Mouse (Mus musculus): ENCODE results near the gene Npl. TPM values are rescaled to one million over a fixed set of nuclear protein-coding genes. Genes with fewer than 3 reads are reported as not detected.

Gene Npl
- polyA plus RNA-seq, 2 experiments = 3.1 to 8.4 TPM

DNA sequence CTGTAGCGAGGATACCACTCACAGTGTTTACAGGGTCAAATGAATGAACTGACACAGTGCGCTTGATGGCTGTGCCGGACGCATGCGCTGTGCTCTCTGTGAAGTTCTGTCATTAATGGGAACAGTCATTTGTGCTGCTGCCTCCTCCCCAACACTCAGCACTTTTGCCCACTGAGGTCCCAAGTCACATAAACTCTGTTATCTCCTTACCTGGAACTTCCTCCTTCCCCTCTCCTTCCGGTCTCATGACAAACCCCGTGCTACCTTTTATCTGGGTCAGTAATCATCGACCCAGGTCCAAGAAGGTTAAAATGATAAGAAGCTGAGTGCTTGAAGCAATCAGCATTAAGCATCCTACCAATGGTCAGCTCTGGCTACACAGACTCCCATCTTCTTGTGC is 2.3 kb downstream of the Npl start:
- TF ChIP-seq CTCF (IDR thresholded peaks at IDR 0.05; ENCODE audit: low read depth) (no peak), EP300 (IDR thresholded peaks at IDR 0.05; ENCODE audit: low read depth) (no peak)
- no peak for ATAC-seq (ENCODE audit: insufficient read depth)
- H3K36me3 ChIP-seq (replicated peaks; ENCODE audit: control insufficient read depth, insufficient read depth, low read depth) = no peaks in the 10 kb centered on the region
- no peak for DNase-seq (ENCODE audit: low read depth in 3 of 3, low spot score in 3 of 3)
- H3K27me3 ChIP-seq (ENCODE audit: control insufficient read depth, insufficient read depth, low read length) = peaks cover 3% of the 10 kb centered on the region
- H3K4me1 ChIP-seq (replicated peaks; ENCODE audit: control insufficient read depth in 2 of 2, insufficient read depth in 2 of 2, low read length in 1 of 2) = peaks cover 0 to 14% of the 10 kb centered on the region in 2 experiments; a peak in 2 of 4 replicates
- 40% methylated on average over 8 of the region's 8 CpGs for WGBS (ENCODE audit: insufficient replicate concordance)
- no peak overlapping the region for H3K4me3 ChIP-seq (ENCODE audit: insufficient read depth in 1 of 2, low read depth in 2 of 2, low read length in 2 of 2)
- no peak overlapping the region for H3K4me2 ChIP-seq (ENCODE audit: low read depth)
- no peaks in the 10 kb centered on the region for H3K9me3 ChIP-seq (ENCODE audit: control insufficient read depth, low read length)
- no peak overlapping the region for H3K9ac ChIP-seq (replicated peaks)
- no peak overlapping the region for H3K27ac ChIP-seq

DNA sequence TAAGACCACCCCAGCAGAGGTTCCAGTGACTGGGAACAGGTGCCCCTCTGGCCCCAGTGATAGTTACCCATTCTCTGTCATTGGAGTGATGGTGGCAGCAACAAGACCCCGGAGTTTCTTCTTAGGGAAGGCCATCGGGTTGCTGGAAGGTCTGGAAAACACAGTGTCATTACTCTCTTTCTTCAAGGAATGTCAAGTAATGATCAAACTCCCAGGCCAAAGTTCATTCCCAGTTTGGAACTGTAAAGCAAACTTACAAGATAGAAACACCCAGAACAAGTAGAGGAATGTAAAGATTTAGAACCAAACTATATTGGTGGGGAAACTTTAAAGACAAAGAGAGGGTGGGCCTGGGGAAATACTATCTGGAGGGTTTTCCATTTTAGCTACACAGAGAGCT is 4.6 kb downstream of the Npl start:
- TF ChIP-seq CTCF (IDR thresholded peaks at IDR 0.05; ENCODE audit: low read depth) (no peak), EP300 (IDR thresholded peaks at IDR 0.05; ENCODE audit: low read depth) (no peak)
- Histone ChIP-seq H3K4me3 (ENCODE audit: insufficient read depth in 1 of 2, low read depth in 2 of 2, low read length in 2 of 2) (no peak overlapping the region), H3K4me2 (ENCODE audit: low read depth) (no peak overlapping the region), H3K9me3 (ENCODE audit: control insufficient read depth, low read length) (no peaks in the 10 kb centered on the region), H3K36me3 (replicated peaks; ENCODE audit: control insufficient read depth, insufficient read depth, low read depth) (no peaks in the 10 kb centered on the region), H3K4me1 (replicated peaks; ENCODE audit: control insufficient read depth in 2 of 2, insufficient read depth in 2 of 2, low read length in 1 of 2) (peaks cover 0 to 16% of the 10 kb centered on the region in 2 experiments; a peak in 2 of 4 replicates), H3K27ac (no peak overlapping the region), H3K9ac (replicated peaks) (no peak overlapping the region), H3K27me3 (ENCODE audit: control insufficient read depth, insufficient read depth, low read length) (peaks cover 3% of the 10 kb centered on the region)
- no peak for ATAC-seq (ENCODE audit: insufficient read depth)
- DNase-seq (ENCODE audit: low read depth in 3 of 3, low spot score in 3 of 3) = no peak
- WGBS (ENCODE audit: insufficient replicate concordance) = 72% methylated on average over 2 of the region's 2 CpGs

DNA sequence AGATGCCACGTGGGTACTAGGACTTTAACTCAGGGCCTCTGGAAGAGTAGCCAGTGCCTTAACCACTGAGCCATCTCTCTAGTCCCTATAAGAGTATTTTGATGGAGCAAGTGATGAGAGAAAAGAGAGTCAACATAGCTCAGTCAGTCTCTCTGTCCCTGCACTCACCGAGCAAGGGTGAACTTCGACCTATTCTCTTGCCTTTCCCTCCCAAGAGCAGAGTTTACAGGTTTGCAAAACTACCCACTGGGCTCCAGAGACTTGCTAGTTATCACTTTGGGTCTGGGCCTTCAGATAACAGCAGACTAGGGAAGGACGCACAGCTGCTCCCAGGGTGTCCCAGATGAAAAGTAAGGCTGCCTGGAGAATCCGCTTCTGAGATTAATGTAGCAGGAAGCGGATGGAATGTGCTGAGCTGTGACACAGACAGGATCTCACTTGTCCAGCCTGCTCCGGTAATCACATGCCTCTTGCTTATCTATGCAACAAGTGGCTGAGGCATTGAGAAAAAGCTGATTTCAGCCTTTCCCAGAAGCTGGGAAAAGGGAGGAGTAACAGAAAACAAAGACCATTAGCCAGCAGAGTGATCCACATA is 7.0 kb downstream of the Npl start:
- H3K27me3 ChIP-seq (ENCODE audit: control insufficient read depth, insufficient read depth, low read length) = no peaks in the 10 kb centered on the region
- TF ChIP-seq CTCF (IDR thresholded peaks at IDR 0.05; ENCODE audit: low read depth) (no peak), EP300 (IDR thresholded peaks at IDR 0.05; ENCODE audit: low read depth) (no peak)
- no peak overlapping the region for H3K4me3 ChIP-seq (ENCODE audit: insufficient read depth in 1 of 2, low read depth in 2 of 2, low read length in 2 of 2)
- ATAC-seq (ENCODE audit: insufficient read depth) (peak; percentile 57; the same call in 1 of the 2 replicates), DNase-seq (ENCODE audit: low read depth in 3 of 3, low spot score in 3 of 3) (no peak)
- no peak overlapping the region for H3K4me2 ChIP-seq (ENCODE audit: low read depth)
- 40% methylated on average over 7 of the region's 7 CpGs for WGBS (ENCODE audit: insufficient replicate concordance)
- peaks cover 0 to 14% of the 10 kb centered on the region in 2 experiments; a peak in 2 of 4 replicates for H3K4me1 ChIP-seq (replicated peaks; ENCODE audit: control insufficient read depth in 2 of 2, insufficient read depth in 2 of 2, low read length in 1 of 2)
- no peak overlapping the region for H3K9ac ChIP-seq (replicated peaks)
- H3K27ac ChIP-seq = no peak overlapping the region
- H3K36me3 ChIP-seq (replicated peaks; ENCODE audit: control insufficient read depth, insufficient read depth, low read depth) = no peaks in the 10 kb centered on the region
- H3K9me3 ChIP-seq (ENCODE audit: control insufficient read depth, low read length) = no peaks in the 10 kb centered on the region

DNA sequence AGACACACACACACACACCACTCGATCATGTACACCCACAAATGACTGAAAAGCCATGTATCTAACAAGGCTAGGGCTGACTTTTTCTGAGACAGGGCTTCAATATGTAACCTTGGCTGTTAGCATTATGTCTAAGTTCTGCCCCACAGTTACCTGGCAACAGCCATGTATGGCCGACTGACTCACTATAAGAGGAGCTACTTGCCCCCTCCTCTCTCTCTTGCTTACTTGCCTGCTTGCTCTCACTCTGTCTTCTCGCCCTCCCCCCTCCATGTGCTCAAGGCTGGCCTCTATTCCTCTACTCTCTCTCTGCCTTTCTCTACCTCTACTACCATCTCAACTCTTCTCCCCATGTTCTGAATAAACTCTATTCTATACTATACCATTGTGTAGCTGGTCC is 9.1 kb downstream of the Npl start:
- H3K4me2 ChIP-seq (ENCODE audit: low read depth) = no peak overlapping the region
- H3K27ac ChIP-seq = no peak overlapping the region
- 43% methylated on average over 3 of the region's 3 CpGs for WGBS (ENCODE audit: insufficient replicate concordance)
- no peaks in the 10 kb centered on the region for H3K36me3 ChIP-seq (replicated peaks; ENCODE audit: control insufficient read depth, insufficient read depth, low read depth)
- H3K27me3 ChIP-seq (ENCODE audit: control insufficient read depth, insufficient read depth, low read length) = no peaks in the 10 kb centered on the region
- no peaks in the 10 kb centered on the region for H3K9me3 ChIP-seq (ENCODE audit: control insufficient read depth, low read length)
- no peak for ATAC-seq (ENCODE audit: insufficient read depth)
- H3K4me3 ChIP-seq (ENCODE audit: insufficient read depth in 1 of 2, low read depth in 2 of 2, low read length in 2 of 2) = no peak overlapping the region
- TF ChIP-seq CTCF (IDR thresholded peaks at IDR 0.05; ENCODE audit: low read depth) = no peak
- no peak for TF ChIP-seq EP300 (IDR thresholded peaks at IDR 0.05; ENCODE audit: low read depth)
- no peak overlapping the region for H3K9ac ChIP-seq (replicated peaks)
- peaks cover 0 to 12% of the 10 kb centered on the region in 2 experiments; a peak in 2 of 4 replicates for H3K4me1 ChIP-seq (replicated peaks; ENCODE audit: control insufficient read depth in 2 of 2, insufficient read depth in 2 of 2, low read length in 1 of 2)
- no peak for DNase-seq (ENCODE audit: low read depth in 3 of 3, low spot score in 3 of 3)

DNA sequence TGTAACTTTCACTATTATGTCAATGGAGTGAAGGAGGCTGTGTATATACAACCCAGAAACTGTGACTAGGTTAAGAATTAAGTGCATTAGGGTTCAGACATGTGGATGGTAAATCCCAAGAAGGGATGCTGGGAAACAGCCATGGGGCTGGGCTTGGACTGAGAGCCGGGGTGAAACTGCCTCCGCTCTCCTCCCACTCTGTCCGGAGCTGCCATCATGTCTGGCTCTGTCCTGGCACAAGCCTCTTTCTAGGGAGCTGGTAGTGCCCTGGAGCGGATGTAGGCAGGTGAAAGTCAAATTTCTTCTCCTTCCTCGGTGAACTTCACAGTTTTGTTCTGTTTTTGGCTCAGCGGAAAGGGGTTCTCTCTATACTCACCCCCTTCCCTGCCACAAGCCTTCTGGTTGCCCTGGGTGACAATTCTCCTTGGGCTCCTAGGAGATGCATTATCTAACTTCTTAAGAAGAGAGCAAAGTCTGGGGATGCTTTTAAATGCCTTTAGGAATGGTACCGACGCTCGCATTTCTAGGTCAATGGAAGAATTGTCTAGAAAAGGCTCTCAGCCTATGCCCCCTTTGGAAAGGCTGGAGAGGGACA is 10.0 kb downstream of the Npl start:
- no peak overlapping the region for H3K4me2 ChIP-seq (ENCODE audit: low read depth)
- TF ChIP-seq CTCF (IDR thresholded peaks at IDR 0.05; ENCODE audit: low read depth) = no peak
- TF ChIP-seq EP300 (IDR thresholded peaks at IDR 0.05; ENCODE audit: low read depth) = no peak
- H3K36me3 ChIP-seq (replicated peaks; ENCODE audit: control insufficient read depth, insufficient read depth, low read depth) = no peaks in the 10 kb centered on the region
- no peak overlapping the region for H3K27ac ChIP-seq
- H3K9ac ChIP-seq (replicated peaks) = no peak overlapping the region
- no peaks in the 10 kb centered on the region for H3K9me3 ChIP-seq (ENCODE audit: control insufficient read depth, low read length)
- H3K4me1 ChIP-seq (replicated peaks; ENCODE audit: control insufficient read depth in 2 of 2, insufficient read depth in 2 of 2, low read length in 1 of 2) = peaks cover 0 to 12% of the 10 kb centered on the region in 2 experiments; a peak in 2 of 4 replicates
- no peak for ATAC-seq (ENCODE audit: insufficient read depth)
- no peaks in the 10 kb centered on the region for H3K27me3 ChIP-seq (ENCODE audit: control insufficient read depth, insufficient read depth, low read length)
- WGBS (ENCODE audit: insufficient replicate concordance) = 76% methylated on average over 9 of the region's 9 CpGs
- H3K4me3 ChIP-seq (ENCODE audit: insufficient read depth in 1 of 2, low read depth in 2 of 2, low read length in 2 of 2) = no peak overlapping the region
- DNase-seq (ENCODE audit: low read depth in 3 of 3, low spot score in 3 of 3) = no peak
